Mouse (Mus musculus) lung, postnatal 0 days (tissue): ENCODE results near the gene Map9.

Experiments used
- CTCF ChIP-seq: IDR thresholded peaks from 2 replicates; pipeline ENCODE4 v1.5.1; 2016; ENCODE audit warnings: antibody characterized with exemption, mild to moderate bottlenecking
- EP300 ChIP-seq: IDR thresholded peaks from 2 replicates; pipeline ENCODE4 v1.6.1; 2016; ENCODE audit warnings: antibody characterized with exemption, mild to moderate bottlenecking, control low read depth

GRCm38 (mm10) chr3:82362452-82362851 lies 4.6 kb downstream of the Map9 start:
- TF ChIP-seq CTCF (peak; percentile 74), EP300 (no peak)
